Mouse (Mus musculus) heart, postnatal 4 days (tissue): ENCODE measurements around the gene Mrps14. TPM values are rescaled to one million over a fixed set of nuclear protein-coding genes. Genes with fewer than 3 reads are reported as not detected.

Experiments
- DNase-seq: peaks from one replicate; pipeline ENCODE4 v3.0.0; 2021
- total RNA-seq, 2 experiments: library from RNA; stranded (reverse); gene quantifications; 2 replicates each; pipeline ENCODE4 v1.2.3; 2021

Gene Mrps14
- total RNA-seq, 2 experiments from 2014 or later: 84.0 to 85.2 TPM

DNA sequence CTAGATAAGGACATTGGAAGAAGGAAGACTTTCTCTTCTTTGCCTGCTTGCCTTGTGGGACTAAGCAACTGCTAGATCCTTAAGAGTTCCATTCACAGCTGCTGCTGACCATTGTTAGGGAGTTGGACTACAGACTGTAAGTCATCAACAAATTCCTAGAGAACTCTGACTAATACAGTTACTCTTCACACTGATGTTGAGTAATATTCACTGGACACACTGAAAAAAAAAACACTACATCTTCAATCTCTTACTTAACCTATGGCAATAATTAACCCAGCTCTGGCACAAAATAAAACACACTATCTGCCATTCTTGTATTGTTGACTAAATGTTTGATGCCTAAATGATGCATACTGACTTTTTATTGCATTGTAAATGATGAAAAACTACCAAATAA lies 32.8 kb downstream of the Mrps14 start:
- no peak for DNase-seq

DNA sequence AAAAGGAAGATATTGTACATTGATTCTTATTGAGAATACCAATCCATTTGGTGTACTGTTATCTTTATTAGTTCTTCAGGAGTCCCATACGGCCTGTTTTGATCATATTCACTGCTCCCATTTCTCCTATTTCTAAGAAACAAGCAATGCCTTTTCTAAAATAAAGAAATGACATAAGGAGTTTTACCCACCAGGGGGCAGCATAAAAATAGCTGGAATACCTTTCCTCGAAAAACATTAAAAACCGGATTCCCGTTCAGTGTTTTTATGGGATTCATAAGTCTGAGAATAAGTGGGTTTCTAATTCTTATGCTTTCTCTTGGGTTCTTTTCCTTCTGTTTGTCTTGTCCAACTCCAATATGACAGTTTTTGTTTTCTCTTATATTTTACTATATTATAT lies 36.0 kb downstream of the Mrps14 start:
- peak; percentile 28 for DNase-seq

DNA sequence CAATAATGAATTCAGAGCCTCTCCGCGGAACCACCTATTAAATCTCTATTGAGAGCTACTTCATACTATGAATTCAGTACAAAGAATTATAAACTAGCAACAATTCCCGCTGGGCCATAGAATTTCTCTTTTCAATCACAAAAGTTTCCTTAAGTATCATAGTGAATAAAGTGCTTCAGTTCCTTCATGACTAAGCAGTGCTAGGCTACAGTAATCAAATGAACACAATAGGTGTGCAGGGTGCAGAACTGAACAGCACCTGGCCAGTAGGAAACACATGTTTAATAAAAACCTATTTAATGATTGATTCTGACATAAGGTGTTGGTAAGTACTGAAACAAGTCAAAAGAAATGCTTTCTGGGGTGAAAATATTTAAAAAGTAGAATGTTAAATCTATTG lies 37.1 kb downstream of the Mrps14 start:
- DNase-seq: no peak

DNA sequence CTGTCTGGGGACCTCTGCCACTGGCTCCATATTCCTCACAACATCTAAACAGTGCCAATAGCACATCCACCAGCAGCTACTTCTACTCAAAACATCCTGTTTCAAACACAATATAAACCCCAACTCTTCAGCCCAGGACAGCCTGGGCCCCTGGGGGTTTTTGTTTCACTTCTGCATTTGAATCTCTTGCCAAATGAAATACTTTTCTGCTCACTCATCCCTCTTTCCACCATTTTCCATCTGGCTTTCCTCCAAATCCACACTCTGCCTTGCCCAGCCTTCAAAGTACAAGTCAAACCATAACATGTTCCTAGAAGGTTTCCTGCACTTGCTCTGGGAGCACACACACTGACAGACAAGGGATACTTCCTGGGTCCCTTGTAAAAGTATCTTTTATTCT lies 38.9 kb downstream of the Mrps14 start:
- DNase-seq: peak; percentile 35

DNA sequence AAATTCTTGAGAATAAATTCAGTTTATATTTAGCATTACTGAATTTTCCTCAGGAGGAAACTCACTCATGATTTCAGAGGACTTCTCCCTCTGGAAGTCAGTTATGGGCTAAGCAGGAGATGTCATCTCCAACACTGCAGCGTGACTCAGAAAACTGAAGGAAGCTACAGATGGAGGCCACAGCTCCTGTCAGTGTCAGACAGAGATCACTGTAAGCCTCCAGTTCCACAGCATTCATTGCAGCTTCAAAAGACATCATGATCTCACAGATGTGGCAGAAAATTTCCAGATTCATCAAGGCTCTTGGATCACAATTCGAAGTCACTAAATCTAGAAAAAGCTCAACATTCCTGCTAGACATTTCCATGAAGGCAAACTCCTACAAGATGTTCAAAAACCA lies 43.0 kb downstream of the Mrps14 start:
- DNase-seq: no peak

DNA sequence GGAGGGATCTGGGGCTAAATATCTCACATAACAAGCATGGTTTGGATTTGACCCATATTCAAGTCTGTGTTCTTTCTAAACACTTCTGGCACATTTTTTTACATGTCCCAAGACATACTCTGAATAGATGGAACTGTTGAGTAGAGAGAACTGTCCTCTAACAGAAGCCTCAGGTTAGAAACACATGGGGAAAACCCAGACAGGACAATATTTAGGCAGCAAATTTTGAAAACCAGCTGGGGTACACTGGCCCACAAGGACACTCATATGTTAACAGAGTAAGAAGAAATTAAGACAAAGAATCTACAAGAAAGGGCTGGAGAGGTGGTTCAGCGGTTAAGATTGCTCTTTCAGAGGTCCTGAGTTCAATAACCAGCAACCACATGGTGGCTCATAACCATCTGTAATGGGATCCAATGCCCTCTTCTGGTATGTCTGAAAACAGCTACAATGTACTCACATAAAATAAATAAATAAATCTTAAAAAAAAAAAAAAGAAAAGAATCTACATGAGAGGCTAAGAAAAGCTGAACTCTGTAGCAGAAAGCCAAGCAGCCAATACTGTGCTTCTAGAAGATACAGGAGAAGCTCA lies 43.9 kb downstream of the Mrps14 start:
- no peak for DNase-seq

DNA sequence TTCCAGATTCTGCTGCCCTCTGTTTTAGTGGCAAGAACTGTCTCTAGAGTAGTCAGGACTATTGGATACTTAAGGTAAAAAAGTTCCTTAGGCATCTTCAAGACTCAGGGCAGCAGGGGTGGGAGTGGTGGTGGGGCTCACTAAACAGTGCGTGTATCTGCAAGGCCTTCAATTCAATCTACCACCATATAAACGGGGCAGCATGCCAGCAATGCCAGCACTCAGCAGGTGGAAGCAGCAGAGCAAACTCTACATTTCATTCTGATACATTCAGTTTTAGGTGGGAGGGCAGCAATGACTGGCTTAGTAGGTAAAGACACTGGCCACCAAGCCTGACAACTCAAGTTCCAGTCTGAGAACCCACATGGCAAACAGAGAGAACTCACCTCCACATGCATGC lies 45.1 kb downstream of the Mrps14 start:
- DNase-seq: no peak

DNA sequence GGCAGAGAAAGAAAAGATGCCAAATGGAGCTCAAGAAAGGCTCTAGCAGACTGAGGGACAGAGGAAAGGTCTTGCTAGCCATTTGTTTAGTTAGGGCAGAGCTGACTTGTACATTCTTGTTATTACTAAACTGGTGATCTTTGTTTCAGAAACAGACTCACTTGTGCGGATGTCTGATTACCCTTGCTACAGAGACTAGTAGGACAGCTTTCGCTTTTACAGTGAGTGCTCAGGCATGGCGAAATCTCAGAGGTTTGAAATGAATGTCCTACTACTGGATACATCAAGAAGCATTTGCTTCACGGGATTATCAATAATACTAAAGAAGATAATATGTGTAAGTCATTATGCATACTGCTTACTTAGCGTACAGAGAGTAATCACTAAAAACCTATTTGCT lies 49.7 kb downstream of the Mrps14 start:
- DNase-seq: no peak

DNA sequence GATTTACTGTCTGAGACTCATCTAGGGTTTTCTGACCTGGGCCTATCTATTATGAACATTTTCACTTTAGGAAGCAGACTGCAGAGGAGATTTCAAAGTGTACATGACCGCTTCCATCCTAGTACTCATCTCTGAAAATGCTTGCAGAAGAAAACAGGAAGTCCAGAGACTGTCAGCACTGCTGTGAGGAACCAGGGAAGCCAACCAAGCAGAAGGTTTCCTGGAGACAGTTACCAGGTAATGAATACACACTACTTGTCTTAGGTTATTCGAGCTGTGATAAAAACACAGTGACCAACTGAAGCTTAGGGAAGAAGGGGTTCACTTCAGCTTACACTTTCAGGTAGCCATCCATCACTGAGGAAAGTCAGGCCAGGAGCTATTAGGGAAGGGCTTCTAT lies 50.9 kb downstream of the Mrps14 start:
- no peak for DNase-seq

DNA sequence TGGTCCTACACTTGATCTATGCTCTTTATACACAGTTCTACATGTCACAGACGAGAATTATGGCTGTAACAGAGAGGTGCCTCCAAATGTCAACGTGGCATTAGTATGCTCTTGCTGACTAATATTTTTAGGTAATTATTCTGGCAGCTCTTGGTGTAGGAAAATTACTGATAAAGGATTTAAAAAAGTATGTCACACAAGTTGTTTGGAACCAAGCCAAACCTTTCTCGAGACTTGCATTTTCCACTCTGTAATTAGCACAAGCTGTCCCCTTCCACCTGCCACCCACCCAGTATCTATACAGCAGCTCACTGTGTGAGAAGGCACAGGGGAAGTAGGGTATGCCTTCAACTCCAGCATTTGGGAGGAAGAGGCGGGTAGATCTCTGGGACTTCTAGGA lies 51.8 kb downstream of the Mrps14 start:
- no peak for DNase-seq

DNA sequence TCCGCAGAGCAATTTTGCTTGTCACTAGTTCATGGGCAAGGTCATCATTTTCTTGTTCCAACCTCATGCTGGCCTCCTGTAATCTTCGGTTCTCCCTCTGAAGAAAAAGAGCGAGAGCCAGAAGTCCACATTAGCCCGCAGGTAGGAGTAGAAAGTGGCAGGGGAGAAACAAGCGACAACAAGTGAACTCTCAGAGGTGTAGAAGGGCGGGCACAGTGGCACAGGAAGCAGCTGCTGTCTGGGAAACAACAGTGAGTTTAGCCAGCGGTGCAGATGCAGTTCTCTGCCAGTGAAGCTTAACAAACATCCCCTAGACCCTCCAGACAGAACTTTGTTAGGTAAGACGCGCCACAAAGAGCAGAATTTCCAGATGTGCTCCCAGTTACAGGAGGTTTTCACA lies 52.5 kb downstream of the Mrps14 start:
- no peak for DNase-seq

DNA sequence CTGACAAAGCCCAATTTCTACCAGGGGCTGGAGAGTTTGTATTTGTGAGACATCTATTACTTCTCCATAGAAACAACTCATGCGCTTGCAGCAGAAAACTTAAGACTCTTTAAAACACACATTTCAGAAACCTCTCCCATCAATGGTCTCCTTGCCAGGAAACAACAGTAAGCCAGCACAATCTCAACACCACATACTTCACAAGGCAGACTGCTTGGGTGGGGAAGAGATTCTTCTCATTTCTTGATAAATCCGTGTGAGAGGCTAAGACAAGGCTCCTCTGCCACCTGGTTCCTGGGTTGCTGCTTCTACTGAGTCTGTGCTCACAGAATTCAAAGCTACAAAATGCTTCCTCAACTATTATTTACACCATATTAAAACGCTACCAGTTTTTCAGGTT lies 54.8 kb downstream of the Mrps14 start:
- no peak for DNase-seq

DNA sequence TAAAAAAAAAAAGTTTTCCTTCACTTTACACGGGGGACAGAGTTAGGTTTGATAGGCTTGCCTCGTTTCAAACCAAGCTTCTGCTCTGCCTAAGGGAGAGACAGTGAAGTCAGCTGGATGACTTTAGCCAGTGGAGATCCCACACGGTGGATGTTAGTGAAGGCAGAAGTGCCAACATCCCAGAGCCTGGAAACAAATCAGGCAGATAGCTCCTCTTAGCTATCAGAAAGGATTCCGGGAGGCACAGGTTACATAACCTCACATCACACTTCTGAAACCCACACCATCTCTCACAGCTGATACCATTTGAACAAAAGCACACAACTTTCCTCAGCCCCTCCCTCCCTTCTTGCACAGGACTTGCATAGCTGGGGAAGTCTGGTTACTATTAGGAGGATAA lies 55.8 kb downstream of the Mrps14 start:
- DNase-seq: no peak

DNA sequence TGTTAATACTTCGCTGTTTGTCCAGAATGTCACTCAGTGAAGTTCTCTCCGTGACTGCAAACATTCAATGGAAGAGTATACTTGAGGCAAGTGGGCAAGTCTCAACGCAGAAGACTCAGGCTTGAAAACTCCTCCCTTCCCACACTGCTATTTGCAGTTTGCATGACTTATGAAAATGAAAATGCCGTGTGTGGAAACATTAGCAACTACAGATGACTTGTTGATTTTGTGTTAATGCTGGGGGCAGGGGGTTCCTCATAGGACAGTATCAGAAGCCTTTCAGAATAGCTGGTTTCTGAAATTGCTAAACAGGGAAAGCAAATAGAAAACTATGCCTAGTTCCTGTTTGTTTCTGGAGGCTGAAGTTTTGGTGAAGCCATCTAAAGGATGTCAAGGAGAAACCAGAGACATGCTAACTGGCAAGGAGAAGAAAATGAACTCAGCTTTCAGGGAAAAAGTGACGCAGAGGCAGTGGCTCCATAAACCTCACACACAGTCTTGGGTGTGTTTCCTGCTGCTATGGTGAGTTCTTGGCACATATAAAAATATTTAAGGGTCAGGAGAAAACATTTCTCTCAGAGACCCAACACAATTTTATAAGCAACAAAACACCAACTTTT lies 56.5 kb downstream of the Mrps14 start:
- DNase-seq: no peak

Other genes starting within 250 kb of the Mrps14 start
- 10 to 100 TPM; 24.0 to 26.1 TPM for gene 4930523C07Rik, start 150.8 kb upstream of the Mrps14 start, total RNA-seq
- gene Tnn, start 41.6 kb upstream of the Mrps14 start, total RNA-seq: under 1 TPM; 0.07 to 0.09 TPM
- 10 to 100 TPM; 73.8 to 75.4 TPM for gene Cacybp, start 17.7 kb downstream of the Mrps14 start, total RNA-seq